Mouse (Mus musculus) testis, adult 2 months (tissue): ENCODE measurements around the gene Oasl1. TPM values are rescaled to one million over a fixed set of nuclear protein-coding genes. Genes with fewer than 3 reads are reported as not detected.

Experiments used
- H3K27ac ChIP-seq: fragments of 200-500 bp; 2 replicates; pipeline ENCODE4 v1.5.1; 2012; ENCODE audit warnings: low read depth, low read length; ENCODE audit not compliant: control insufficient read depth, insufficient read depth
- H3K27me3 ChIP-seq: fragments of 200-500 bp; 2 replicates; pipeline ENCODE4 v1.6.1; 2012; ENCODE audit warnings: mild to moderate bottlenecking, low read length, moderate library complexity; ENCODE audit not compliant: control insufficient read depth, insufficient read depth
- H3K36me3 ChIP-seq: fragments of 200-500 bp; 2 replicates; pipeline ENCODE4 v1.6.1; 2012; ENCODE audit warnings: mild to moderate bottlenecking, low read length; ENCODE audit not compliant: control insufficient read depth, insufficient read depth
- H3K4me1 ChIP-seq: fragments of 200-500 bp; 2 replicates; pipeline ENCODE4 v1.6.1; 2012; ENCODE audit warnings: low read length; ENCODE audit not compliant: control insufficient read depth, insufficient read depth
- H3K4me3 ChIP-seq: fragments of 200-500 bp; 2 replicates; pipeline ENCODE4 v1.5.1; 2012; ENCODE audit warnings: low read depth, mild to moderate bottlenecking, low read length, moderate library complexity, mixed read lengths; ENCODE audit not compliant: control insufficient read depth
- CTCF ChIP-seq: fragments of 200-500 bp; IDR thresholded peaks from 2 replicates; pipeline ENCODE4 v1.5.1; 2012; ENCODE audit warnings: low read depth, mild to moderate bottlenecking, inconsistent platforms, low read length, moderate library complexity; ENCODE audit not compliant: control insufficient read depth, insufficient read depth, insufficient replicate concordance
- POLR2A ChIP-seq: fragments of 200-500 bp; IDR thresholded peaks from 2 replicates; pipeline ENCODE4 v1.6.1; 2012; ENCODE audit warnings: low read depth, mild to moderate bottlenecking, inconsistent platforms, low read length, moderate library complexity; ENCODE audit not compliant: control insufficient read depth
- polyA plus RNA-seq: library from polyadenylated mRNA; depleted of rRNA; stranded (reverse); fragments of >200 nt; gene quantifications from 2 replicates; pipeline ENCODE4 v1.2.3, GENCODE M21; 2012

Oasl1 gene
- polyA plus RNA-seq, 1 experiment, result 3.0 TPM

GRCm38 (mm10) chr5:114969064-114969463 is 46.0 kb downstream of the Oasl1 start:
- H3K4me3 ChIP-seq, result no peak overlapping the region
- no peaks in the 10 kb centered on the region for H3K36me3 ChIP-seq
- H3K27ac ChIP-seq, result no peak overlapping the region
- no peaks in the 10 kb centered on the region for H3K27me3 ChIP-seq
- no peak for TF ChIP-seq POLR2A
- no peak for TF ChIP-seq CTCF
- no peaks in the 10 kb centered on the region for H3K4me1 ChIP-seq

- H3K27me3 ChIP-seq, result no peaks in the 10 kb centered on the region
- H3K27ac ChIP-seq, result no peak overlapping the region
- no peak for TF ChIP-seq POLR2A
- no peak for TF ChIP-seq CTCF
- H3K4me1 ChIP-seq, result no peaks in the 10 kb centered on the region
- H3K36me3 ChIP-seq, result no peaks in the 10 kb centered on the region
- no peak overlapping the region for H3K4me3 ChIP-seq
Observed at GRCm38 (mm10) chr5:114969609-114970215, 46.7 kb downstream of the Oasl1 start.

DNA sequence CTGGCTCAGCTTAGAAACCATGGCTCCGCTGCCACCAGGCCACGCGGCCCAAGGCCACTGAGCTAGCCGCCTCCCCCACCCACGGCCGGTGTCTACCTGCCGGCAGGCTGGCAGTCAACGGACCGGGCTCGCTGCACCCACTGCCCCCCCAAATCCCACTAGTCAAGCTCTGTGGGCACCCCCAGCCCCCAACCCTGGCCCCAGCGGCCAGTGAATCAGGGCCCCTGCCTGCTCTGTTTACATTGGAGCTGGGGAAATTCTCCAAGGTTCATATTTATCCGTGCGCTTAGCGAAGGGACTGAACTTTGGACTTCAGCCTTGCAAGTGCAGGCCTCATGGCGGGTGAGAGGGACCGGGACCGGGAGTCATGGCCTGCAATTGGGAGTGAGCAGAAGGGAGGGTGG is 47.8 kb downstream of the Oasl1 start, which contains the start of gene Hnf1a:
Hnf1a (minus strand) TSS at position 271 of the 404 bp plus-strand sequence.
- no peak for TF ChIP-seq CTCF
- TF ChIP-seq POLR2A, result no peak
- no peak within 1 kb of the TSS for H3K4me3 ChIP-seq
- H3K27ac ChIP-seq, result no peak within 1 kb of the TSS
- H3K4me1 ChIP-seq, result no peaks in the 10 kb centered on the region
- no peaks in the 10 kb centered on the region for H3K36me3 ChIP-seq
- no peaks in the 10 kb centered on the region for H3K27me3 ChIP-seq

DNA sequence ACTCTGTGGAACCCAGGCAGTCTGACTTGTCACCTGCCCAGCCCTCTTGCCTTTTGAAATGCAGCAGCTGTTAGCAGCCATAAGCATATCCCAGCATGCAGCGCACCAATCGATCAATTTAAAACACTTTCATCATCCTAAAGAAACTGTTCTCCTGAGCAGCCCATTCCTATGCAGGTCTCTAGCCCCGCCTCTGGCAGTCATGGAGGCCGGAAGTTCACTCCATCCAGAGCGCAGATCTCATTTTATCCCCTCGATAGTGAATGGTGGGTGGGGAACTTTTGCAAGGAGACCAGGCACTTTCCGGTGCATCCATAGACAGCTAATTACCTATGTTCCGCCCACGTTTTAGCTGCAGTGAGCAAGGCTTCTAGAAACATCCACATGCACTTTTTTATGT is 49.2 kb downstream of the Oasl1 start:
- Histone ChIP-seq H3K4me1 (no peaks in the 10 kb centered on the region), H3K4me3 (no peak overlapping the region), H3K36me3 (no peaks in the 10 kb centered on the region), H3K27me3 (no peaks in the 10 kb centered on the region), H3K27ac (no peak overlapping the region)
- TF ChIP-seq POLR2A, result no peak
- TF ChIP-seq CTCF, result no peak

DNA sequence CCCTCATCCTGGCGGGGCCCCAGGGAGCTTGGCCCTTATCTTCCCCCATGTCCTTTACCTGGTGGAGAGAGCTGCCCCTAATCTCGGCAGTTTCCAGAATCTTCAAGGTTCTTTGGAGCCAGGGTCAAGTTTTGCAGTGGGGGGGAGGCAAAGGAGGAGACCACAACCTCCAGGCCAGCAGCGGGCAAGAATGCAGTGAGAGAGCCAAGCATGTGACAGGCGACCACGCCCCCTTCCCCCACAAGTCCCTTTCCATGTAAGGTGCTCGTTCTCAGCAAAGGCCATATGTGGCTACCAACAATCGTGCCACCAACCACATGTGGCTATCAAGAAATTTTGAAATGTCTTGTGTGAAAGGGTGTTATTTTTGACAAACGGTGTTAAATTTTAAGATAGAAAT is 50.1 kb downstream of the Oasl1 start:
- Histone ChIP-seq H3K36me3 (no peaks in the 10 kb centered on the region), H3K27me3 (no peaks in the 10 kb centered on the region), H3K27ac (no peak overlapping the region), H3K4me3 (no peak overlapping the region), H3K4me1 (no peaks in the 10 kb centered on the region)
- TF ChIP-seq POLR2A (no peak), CTCF (no peak)

- Histone ChIP-seq H3K27me3 (no peaks in the 10 kb centered on the region), H3K36me3 (no peaks in the 10 kb centered on the region), H3K27ac (no peak overlapping the region), H3K4me3 (no peak overlapping the region), H3K4me1 (peaks cover 10% of the 10 kb centered on the region)
- no peak for TF ChIP-seq CTCF
Observed at GRCm38 (mm10) chr5:114976935-114977334, 53.9 kb downstream of the Oasl1 start.

DNA sequence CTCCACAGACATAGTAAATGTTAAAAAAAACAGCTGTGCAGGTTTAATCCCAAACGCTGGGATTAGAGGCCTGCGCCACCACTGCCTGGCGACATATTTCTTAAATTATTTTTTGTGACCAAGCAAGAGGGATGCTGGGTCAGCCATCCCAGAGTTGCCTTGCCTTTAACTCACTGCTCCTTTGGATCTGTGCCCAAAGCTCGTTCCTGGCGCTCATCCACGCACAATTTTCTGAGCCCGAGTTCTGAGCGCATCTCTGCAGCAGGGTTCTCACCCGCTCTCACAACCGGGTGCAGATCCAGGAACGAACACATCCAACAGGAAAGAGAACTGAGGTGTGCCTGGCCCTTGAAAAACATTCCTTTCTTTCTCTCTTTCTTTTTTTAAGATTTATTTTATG is 55.4 kb downstream of the Oasl1 start:
- no peaks in the 10 kb centered on the region for H3K27me3 ChIP-seq
- H3K4me3 ChIP-seq, result no peak overlapping the region
- H3K4me1 ChIP-seq, result peaks cover 10% of the 10 kb centered on the region
- H3K36me3 ChIP-seq, result no peaks in the 10 kb centered on the region
- no peak overlapping the region for H3K27ac ChIP-seq
- TF ChIP-seq POLR2A (no peak), CTCF (no peak)

DNA sequence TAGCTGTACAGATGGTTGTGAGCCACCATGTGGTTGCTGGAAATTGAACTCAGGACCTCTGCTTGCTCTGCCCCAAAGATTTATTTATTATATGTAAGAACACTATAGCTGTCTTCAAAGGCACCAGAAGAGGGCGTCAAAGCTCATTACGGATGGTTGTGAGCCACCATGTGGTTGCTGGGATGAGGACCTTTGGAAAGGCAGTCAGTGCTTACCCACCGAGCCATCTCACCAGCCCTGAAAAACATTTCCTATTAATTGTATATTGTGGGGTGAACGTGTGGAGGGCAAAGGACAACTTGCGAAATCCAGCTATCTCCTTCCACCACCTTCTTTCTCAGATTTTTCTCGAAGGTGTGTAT is 55.8 kb downstream of the Oasl1 start:
- Histone ChIP-seq H3K27me3 (no peaks in the 10 kb centered on the region), H3K27ac (no peak overlapping the region), H3K36me3 (no peaks in the 10 kb centered on the region), H3K4me1 (peaks cover 10% of the 10 kb centered on the region), H3K4me3 (no peak overlapping the region)
- no peak for TF ChIP-seq CTCF
- no peak for TF ChIP-seq POLR2A
